Mouse (Mus musculus): Measurements from ENCODE around the gene Slc24a4.

- TF ChIP-seq POLR2A (IDR thresholded peaks at IDR 0.05; ENCODE audit: insufficient read depth, low read length) = no peak
- TF ChIP-seq CTCF (IDR thresholded peaks at IDR 0.05; ENCODE audit: low read depth, low read length) = no peak
Measured at GRCm38 (mm10) chr12:102167302-102167701, 38.8 kb downstream of the Slc24a4 start.
